Mouse (Mus musculus) liver, embryonic 13.5 days (tissue): Measurements from ENCODE around the gene Gm47969. TPM values are rescaled to one million over a fixed set of nuclear protein-coding genes. Genes with fewer than 3 reads are reported as not detected.

Experiments
- ATAC-seq: fragments of 200-750 bp; cut with Nextera tagmentation; 2 replicates; pipeline ENCODE4 v1.8.0; 2017; ENCODE audit warnings: low read depth, mild to moderate bottlenecking, moderate number of reproducible peaks, moderate library complexity
- DNase-seq: peaks from one replicate; pipeline ENCODE4 v3.0.0; 2022
- H3K27ac ChIP-seq: fragments of 300-500 bp; sonication (generic); 2 replicates; pipeline ENCODE4 v1.5.1; 2015; ENCODE audit warnings: moderate library complexity, mild to moderate bottlenecking, inconsistent platforms
- H3K27me3 ChIP-seq: fragments of 300-500 bp; sonication (generic); 2 replicates; pipeline ENCODE4 v1.6.1; 2015; ENCODE audit warnings: mild to moderate bottlenecking, inconsistent platforms
- H3K36me3 ChIP-seq: fragments of 300-500 bp; sonication (generic); 2 replicates; pipeline ENCODE4 v1.6.1; 2015; ENCODE audit warnings: mild to moderate bottlenecking, inconsistent platforms
- H3K4me1 ChIP-seq: fragments of 300-500 bp; sonication (generic); replicated peaks from 2 replicates; pipeline ENCODE4 v1.6.1; 2015; ENCODE audit warnings: inconsistent platforms
- H3K4me2 ChIP-seq: fragments of 300-500 bp; sonication (generic); 2 replicates; pipeline ENCODE4 v1.6.1; 2015; ENCODE audit warnings: inconsistent platforms, mild to moderate bottlenecking, moderate library complexity
- H3K4me3 ChIP-seq: fragments of 300-500 bp; sonication (generic); replicated peaks from 2 replicates; pipeline ENCODE4 v1.5.1; 2015; ENCODE audit warnings: mild to moderate bottlenecking, inconsistent platforms
- H3K9ac ChIP-seq: fragments of 300-500 bp; sonication (generic); 2 replicates; pipeline ENCODE4 v1.6.1; 2015; ENCODE audit warnings: mild to moderate bottlenecking, inconsistent platforms
- H3K9me3 ChIP-seq: fragments of 300-500 bp; sonication (generic); replicated peaks from 2 replicates; pipeline ENCODE4 v1.6.1; 2016; ENCODE audit warnings: inconsistent platforms
- WGBS: fragments of 180-500 bp; shearing (Covaris S2); methylation state at CpG from one replicate; pipeline ENCODE4 v1.1.7; 2015; ENCODE audit not compliant: insufficient replicate concordance; 5-methylcytosine and 5-hydroxymethylcytosine counted together
- polyA plus RNA-seq: library from polyadenylated mRNA; unstranded; fragments of >200 nt; fragmentation: Nextera tagmentation; extraction: Ambion mirVana; gene quantifications from 2 replicates; pipeline ENCODE4 v1.2.1, GENCODE M21; 2015

The Gm47969 gene
- polyA plus RNA-seq, 1 experiment from 2014 or later, result not detected

GRCm38 (mm10) chr1:83077016-83077415, 32.3 kb downstream of the Gm47969 start:
- Histone ChIP-seq H3K27me3 (no peaks in the 10 kb centered on the region), H3K27ac (no peak overlapping the region), H3K4me3 (no peak overlapping the region), H3K4me2 (no peak overlapping the region), H3K9me3 (no peaks in the 10 kb centered on the region), H3K4me1 (no peaks in the 10 kb centered on the region), H3K36me3 (no peaks in the 10 kb centered on the region), H3K9ac (no peak overlapping the region)
- no peak for DNase-seq
- WGBS, result 40% methylated on average over 6 of the region's 6 CpGs
- ATAC-seq, result no peak

GRCm38 (mm10) chr1:83084790-83085189, 40.1 kb downstream of the Gm47969 start:
- H3K27ac ChIP-seq, result no peak overlapping the region
- no peak overlapping the region for H3K9ac ChIP-seq
- H3K4me2 ChIP-seq, result no peak overlapping the region
- no peaks in the 10 kb centered on the region for H3K27me3 ChIP-seq
- H3K4me1 ChIP-seq, result no peaks in the 10 kb centered on the region
- no peak overlapping the region for H3K4me3 ChIP-seq
- H3K36me3 ChIP-seq, result no peaks in the 10 kb centered on the region
- ATAC-seq, result no peak
- no peak for DNase-seq
- WGBS, result 59% methylated on average over 2 of the region's 2 CpGs
- H3K9me3 ChIP-seq, result no peaks in the 10 kb centered on the region

GRCm38 (mm10) chr1:83091268-83091667, 46.5 kb downstream of the Gm47969 start:
- H3K9ac ChIP-seq, result no peak overlapping the region
- 47% methylated on average over 3 of the region's 3 CpGs for WGBS
- ATAC-seq (no peak), DNase-seq (no peak)
- no peaks in the 10 kb centered on the region for H3K36me3 ChIP-seq
- H3K4me2 ChIP-seq, result no peak overlapping the region
- no peak overlapping the region for H3K27ac ChIP-seq
- no peak overlapping the region for H3K4me3 ChIP-seq
- no peaks in the 10 kb centered on the region for H3K9me3 ChIP-seq
- H3K27me3 ChIP-seq, result no peaks in the 10 kb centered on the region
- H3K4me1 ChIP-seq, result no peaks in the 10 kb centered on the region

Other genes with a start within 250 kb of the Gm47969 start
- 47.2 and 53.9 TPM in 2 replicates for gene Agfg1, start 205.4 kb upstream of the Gm47969 start, polyA plus RNA-seq
- gene A030005L19Rik, start 131.6 kb upstream of the Gm47969 start, polyA plus RNA-seq, result 0.16 and 0.19 TPM in 2 replicates
- not detected in 2 replicates for gene A030014E15Rik, start 120.0 kb upstream of the Gm47969 start, polyA plus RNA-seq
- gene Gm6217, start 113.5 kb upstream of the Gm47969 start, polyA plus RNA-seq, result not detected in 2 replicates
- gene A030003K21Rik, start 101.5 kb upstream of the Gm47969 start, polyA plus RNA-seq, result not detected in 2 replicates
- gene Gm7544, start 88.9 kb upstream of the Gm47969 start, polyA plus RNA-seq, result not detected in 2 replicates
- not detected in 2 replicates for gene Gm47955, start 84.6 kb upstream of the Gm47969 start, polyA plus RNA-seq
- not detected in 2 replicates for gene Gm47959, start 44.4 kb upstream of the Gm47969 start, polyA plus RNA-seq
- gene Slc19a3, start 6.5 kb upstream of the Gm47969 start, polyA plus RNA-seq, result 0.06 TPM in 1 of 2 replicates, not detected in the other
- gene Krtap28-10, start 2.5 kb upstream of the Gm47969 start, polyA plus RNA-seq, result not detected in 2 replicates
- not detected in 2 replicates for gene A030005K14Rik, start 14.4 kb downstream of the Gm47969 start, polyA plus RNA-seq
- not detected in 2 replicates for gene Krtap28-13, start 16.0 kb downstream of the Gm47969 start, polyA plus RNA-seq
- 0.23 TPM in 1 of 2 replicates, not detected in the other for gene Ccl20, start 71.8 kb downstream of the Gm47969 start, polyA plus RNA-seq
- not detected in 2 replicates for gene Daw1, start 114.8 kb downstream of the Gm47969 start, polyA plus RNA-seq